Mouse (Mus musculus) cerebellum, postnatal 14 days (tissue): ENCODE results near the gene Cdc34.
A peak's percentile ranks its signal among the peaks of the same experiment; 100 is the strongest.
"Not testable (repeated sequence)": the region's sequence is repeated elsewhere in the genome, so short reads cannot be mapped to it uniquely, and the experiment has no call there.

Experiments
- DNase-seq, 2 experiments: peaks; one replicate each; pipeline ENCODE4 v3.0.0; 2021; ENCODE audit warnings: mixed read lengths in 2 of 2

Cdc34 gene

GRCm38 (mm10) chr10:79697916-79698315 is 15.9 kb downstream of the Cdc34 start:
- peak; percentile 94 for DNase-seq

GRCm38 (mm10) chr10:79698459-79698858 is 16.5 kb downstream of the Cdc34 start:
- no peak for DNase-seq

GRCm38 (mm10) chr10:79700676-79701075 is 18.7 kb downstream of the Cdc34 start:
- no peak for DNase-seq

GRCm38 (mm10) chr10:79701443-79702129 is 19.6 kb downstream of the Cdc34 start:
- no peak for DNase-seq

- DNase-seq = not testable (repeated sequence)
These were observed 21.0 kb downstream of the Cdc34 start for GRCm38 (mm10) chr10:79702970-79703369.

- DNase-seq = no peak
These were observed 21.5 kb downstream of the Cdc34 start for GRCm38 (mm10) chr10:79703541-79703940.

- peak; percentile 100 for DNase-seq
These were observed 22.3 kb downstream of the Cdc34 start, which contains the start of gene Bsg for GRCm38 (mm10) chr10:79704065-79704969. TSS of gene Bsg (plus strand) at chr10:79704491.

- DNase-seq = no peak
These were observed 23.0 kb downstream of the Cdc34 start for GRCm38 (mm10) chr10:79704970-79705360.

GRCm38 (mm10) chr10:79705951-79706350 is 24.0 kb downstream of the Cdc34 start:
- DNase-seq = no peak

GRCm38 (mm10) chr10:79706406-79707094 is 24.6 kb downstream of the Cdc34 start:
- DNase-seq = peak in 1 of 2 experiments; percentile 65

- peak; percentile 64 to 68 for DNase-seq
These were observed 25.2 kb downstream of the Cdc34 start for GRCm38 (mm10) chr10:79707162-79707561.

- no peak for DNase-seq
These were observed 25.8 kb downstream of the Cdc34 start for GRCm38 (mm10) chr10:79707759-79708158.

GRCm38 (mm10) chr10:79708668-79709067 is 26.7 kb downstream of the Cdc34 start:
- DNase-seq = no peak

GRCm38 (mm10) chr10:79709307-79709706 is 27.3 kb downstream of the Cdc34 start:
- no peak for DNase-seq

- no peak for DNase-seq
These were observed 30.0 kb downstream of the Cdc34 start for GRCm38 (mm10) chr10:79712029-79712428.

GRCm38 (mm10) chr10:79712499-79713126 is 30.6 kb downstream of the Cdc34 start:
- DNase-seq = peak; percentile 90 to 96

GRCm38 (mm10) chr10:79713163-79713562 is 31.2 kb downstream of the Cdc34 start:
- DNase-seq = no peak

GRCm38 (mm10) chr10:79714996-79715395 is 33.0 kb downstream of the Cdc34 start:
- DNase-seq = peak; percentile 54 to 78

GRCm38 (mm10) chr10:79716254-79716987 is 34.4 kb downstream of the Cdc34 start, which contains the start of gene Hcn2:
TSS of gene Hcn2 (plus strand) at chr10:79716634.
- DNase-seq = peak; percentile 69 to 74

GRCm38 (mm10) chr10:79716988-79717355 is 35.0 kb downstream of the Cdc34 start:
- peak; percentile 63 to 65 for DNase-seq

GRCm38 (mm10) chr10:79717640-79718357 is 35.8 kb downstream of the Cdc34 start:
- peak; percentile 65 to 78 for DNase-seq
